Mouse (Mus musculus): Measurements from ENCODE around the gene Gm10643.

Gm10643 gene

DNA sequence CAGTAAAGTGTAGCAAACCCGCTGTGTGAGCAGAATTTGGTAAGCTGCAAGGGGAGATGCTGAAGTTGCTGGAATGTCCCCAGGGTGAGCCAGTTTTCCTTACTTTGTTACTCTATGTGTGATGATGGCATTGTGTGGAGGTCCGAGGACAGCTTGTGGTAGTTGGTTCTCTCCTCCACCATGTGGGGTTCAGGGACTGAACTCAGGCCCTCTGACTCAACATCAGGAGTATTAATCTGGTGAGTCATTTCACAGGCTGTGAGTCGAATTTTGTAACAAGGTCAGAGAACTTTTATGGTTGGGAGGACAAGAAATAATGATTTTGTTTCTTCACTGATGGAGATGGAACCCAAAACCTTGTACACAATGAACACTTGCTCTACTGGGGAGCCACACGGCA, 32.2 kb downstream of the Gm10643 start:
- DNase-seq, result no peak

GRCm38 (mm10) chr8:84029272-84029671, 35.7 kb downstream of the Gm10643 start:
- no peak for DNase-seq

DNA sequence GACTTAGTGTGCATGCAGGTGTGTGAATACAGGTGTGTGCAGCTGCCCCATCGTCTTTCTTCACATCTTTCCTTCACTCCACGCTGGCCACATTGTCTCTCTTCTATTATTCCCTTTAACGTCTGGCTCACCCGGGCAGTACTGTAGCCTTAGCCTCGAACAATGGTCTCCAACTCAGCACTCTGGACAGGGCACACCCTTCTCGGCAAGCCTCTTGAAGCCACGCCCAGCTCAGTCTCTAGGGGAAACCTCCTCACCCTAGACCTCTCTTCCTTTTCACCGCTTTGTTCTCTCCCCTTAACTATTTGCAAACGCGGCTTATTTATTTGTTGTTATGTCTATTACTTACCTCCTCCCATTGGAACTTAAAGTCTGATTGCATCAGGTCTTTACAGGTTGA, 37.5 kb downstream of the Gm10643 start:
- DNase-seq, result no peak

- no peak for DNase-seq
These were observed 39.1 kb downstream of the Gm10643 start for GRCm38 (mm10) chr8:84025863-84026262.

DNA sequence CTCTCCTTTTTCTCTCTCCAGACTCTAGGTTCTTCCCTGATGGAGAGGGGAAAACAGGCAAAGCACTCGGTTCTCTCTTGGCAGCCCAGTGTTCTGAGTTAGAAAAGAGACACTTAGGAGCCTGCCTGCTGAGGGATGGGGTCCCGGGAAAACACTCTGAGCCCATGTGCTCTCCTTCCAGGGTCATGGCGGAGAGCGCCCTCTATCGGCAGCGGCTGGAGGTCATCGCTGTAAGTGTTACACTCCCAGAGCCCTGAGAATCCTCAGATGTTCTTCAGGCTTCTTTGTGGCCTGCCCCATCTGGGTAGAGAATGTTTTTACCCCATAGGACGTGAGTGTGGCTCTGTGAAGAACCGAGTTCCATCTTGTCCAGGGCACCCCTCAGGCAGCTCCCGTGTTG, 40.8 kb downstream of the Gm10643 start:
- DNase-seq, result no peak

DNA sequence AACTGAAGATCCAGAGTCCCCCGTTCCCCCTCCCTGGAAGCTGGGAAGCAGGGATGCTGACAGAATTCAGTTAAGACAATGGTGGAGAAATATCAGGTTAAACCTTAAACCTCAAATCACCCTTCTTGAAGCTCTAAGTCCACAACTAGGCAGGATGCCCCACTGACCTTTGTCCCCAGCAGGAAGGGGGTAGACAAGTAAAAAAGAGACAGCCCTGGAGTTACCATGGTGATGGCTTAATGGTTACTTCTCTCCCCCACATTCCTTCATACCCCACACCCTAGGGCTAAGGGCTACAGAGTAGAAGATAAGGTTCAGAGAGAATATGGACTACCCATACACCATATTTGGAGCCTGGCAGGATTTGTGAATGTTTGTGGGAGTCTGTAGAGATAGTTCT, 41.3 kb downstream of the Gm10643 start:
- no peak for DNase-seq

DNA sequence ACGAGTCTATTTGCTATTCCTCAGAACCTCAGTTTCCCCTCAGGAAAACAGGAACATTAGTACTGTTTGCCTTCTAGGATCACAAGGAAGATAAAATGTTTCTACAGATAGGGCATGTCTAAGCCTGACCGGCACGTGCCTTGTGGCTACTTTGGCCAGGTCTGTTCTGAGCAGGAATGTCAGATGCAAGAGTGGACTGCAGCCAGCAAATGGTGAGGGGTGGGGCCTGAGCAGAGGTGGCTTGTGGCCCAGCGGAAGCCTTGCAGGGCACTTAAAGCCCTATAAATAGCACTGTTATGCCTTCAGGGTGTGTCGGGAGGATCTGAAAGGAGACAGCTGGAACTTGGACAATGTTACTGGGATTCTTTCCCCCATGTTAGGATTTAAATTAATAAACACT, 41.9 kb downstream of the Gm10643 start:
- no peak for DNase-seq

GRCm38 (mm10) chr8:84021569-84021968, 43.4 kb downstream of the Gm10643 start:
- no peak for DNase-seq

- DNase-seq, result no peak
These were observed 43.8 kb downstream of the Gm10643 start, which contains the start of gene Palm3 for GRCm38 (mm10) chr8:84021096-84021495. Gene Palm3 (plus strand): TSS chr8:84021471.

- no peak for DNase-seq
These were observed 45.2 kb downstream of the Gm10643 start for GRCm38 (mm10) chr8:84019738-84020137.

- DNase-seq, result no peak
These were observed 49.1 kb downstream of the Gm10643 start for GRCm38 (mm10) chr8:84015833-84016232.
